17 mouse cellular contexts compared by ENCODE assay signal in genomic region chr17:89646000-89646399, GRCm38 (mm10).
A peak's percentile ranks its signal among the peaks of the same experiment; 100 is the strongest.
DNase-seq lines count a peak whose midpoint lies in the region; ATAC-seq and TF ChIP-seq lines count a peak whose summit lies in the region.
"Had no signal": no experiment of that assay in that cellular context is flagged by ENCODE, and none has a peak within 500 bp of the region (broad histone marks: within the 10 kb centered on the region; RNA-seq: fewer than 3 reads in every experiment).

No protein-coding gene starts in this region.

- TF ChIP-seq CTCF in kidney, adult 2 months (conservative IDR thresholded peaks at IDR 0.05; ENCODE audit: insufficient read depth, insufficient read length, low read depth, low read length) = no peak
- no peak for TF ChIP-seq CTCF in intestine, postnatal 0 days (IDR thresholded peaks at IDR 0.05; ENCODE audit: low read depth)

- no peak for TF ChIP-seq POLR2A in kidney, adult 2 months (IDR thresholded peaks at IDR 0.05; ENCODE audit: low read depth, low read length)

- H3K27me3 ChIP-seq in kidney, adult 2 months (replicated peaks; ENCODE audit: control insufficient read depth, insufficient read depth, low read length) = no peaks in the 10 kb centered on the region
- H3K27me3 ChIP-seq in kidney, embryonic 15.5 days = no peaks in the 10 kb centered on the region
- no peaks in the 10 kb centered on the region for H3K27me3 ChIP-seq in intestine, postnatal 0 days (replicated peaks; ENCODE audit: control insufficient read depth, insufficient read depth, low read length)
- H3K27me3 ChIP-seq: embryonic facial prominence, embryonic 12.5 days; forebrain, embryonic 15.5 days; heart, embryonic 12.5 days had no signal

- no peaks in the 10 kb centered on the region for H3K36me3 ChIP-seq in kidney, adult 2 months (ENCODE audit: control insufficient read depth, insufficient read depth, low read length)
- no peaks in the 10 kb centered on the region for H3K36me3 ChIP-seq in kidney, embryonic 15.5 days
- H3K36me3 ChIP-seq in intestine, postnatal 0 days (ENCODE audit: control insufficient read depth, insufficient read depth) = no peaks in the 10 kb centered on the region
- H3K36me3 ChIP-seq: embryonic facial prominence, embryonic 12.5 days; forebrain, embryonic 15.5 days; heart, embryonic 12.5 days; hindbrain, embryonic 10.5 days had no signal

- H3K9me3 ChIP-seq in kidney, embryonic 15.5 days (replicated peaks) = no peaks in the 10 kb centered on the region
- H3K9me3 ChIP-seq in intestine, postnatal 0 days (ENCODE audit: control insufficient read depth) = no peaks in the 10 kb centered on the region
- H3K9me3 ChIP-seq: embryonic facial prominence, embryonic 12.5 days; forebrain, embryonic 15.5 days; heart, embryonic 12.5 days; hindbrain, embryonic 10.5 days had no signal

- peak overlapping the region; percentile 16; the same call in 1 of the 2 replicates for H3K27ac ChIP-seq in kidney, adult 2 months (ENCODE audit: insufficient read depth, low read depth, low read length)
- H3K27ac ChIP-seq in kidney, embryonic 15.5 days = no peak overlapping the region
- H3K27ac ChIP-seq in intestine, postnatal 0 days (ENCODE audit: low read depth, low read length) = no peak overlapping the region
- H3K27ac ChIP-seq: embryonic facial prominence, embryonic 12.5 days; forebrain, embryonic 15.5 days; heart, adult 2 months; hindbrain, embryonic 10.5 days; hindbrain, embryonic 14.5 days had no signal

- no peaks in the 10 kb centered on the region; the same call in 1 of the 2 replicates for H3K4me1 ChIP-seq in kidney, adult 2 months (ENCODE audit: control insufficient read depth, insufficient read depth, low read length)
- H3K4me1 ChIP-seq in kidney, embryonic 15.5 days = no peaks in the 10 kb centered on the region
- H3K4me1 ChIP-seq in intestine, postnatal 0 days (replicated peaks; ENCODE audit: control insufficient read depth, insufficient read depth, low read length) = no peaks in the 10 kb centered on the region
- H3K4me1 ChIP-seq: embryonic facial prominence, embryonic 12.5 days; forebrain, embryonic 15.5 days; heart, embryonic 12.5 days; hindbrain, embryonic 10.5 days had no signal

- H3K4me3 ChIP-seq in kidney, adult 2 months (ENCODE audit: insufficient read depth, low read depth, low read length) = no peak overlapping the region
- no peak overlapping the region for H3K4me3 ChIP-seq in kidney, embryonic 15.5 days (replicated peaks)
- H3K4me3 ChIP-seq in intestine, postnatal 0 days (ENCODE audit: low read depth, low read length) = no peak overlapping the region
- H3K4me3 ChIP-seq: embryonic facial prominence, embryonic 12.5 days; forebrain, embryonic 15.5 days; heart, adult 2 months; heart, embryonic 12.5 days; hindbrain, embryonic 10.5 days had no signal

- DNase-seq in kidney, adult 2 months = peak; percentile 88
- peak; percentile 6 for DNase-seq in kidney, postnatal 10 days
- no peak for DNase-seq in cerebellum, postnatal 10 days
- no peak for DNase-seq in adrenal gland, postnatal 10 days
- DNase-seq: adrenal gland, adult 8-10 months; cerebellum, adult 11 months; cerebellum, adult 8-10 months; cerebellum, postnatal 25 days; gastrocnemius, postnatal 10 days; heart, adult 2 months had no signal

- H3K9ac ChIP-seq in kidney, embryonic 15.5 days = no peak overlapping the region
- H3K9ac ChIP-seq in intestine, postnatal 0 days (ENCODE audit: low read depth, low read length) = no peak overlapping the region
- H3K9ac ChIP-seq: embryonic facial prominence, embryonic 12.5 days; forebrain, embryonic 15.5 days; heart, embryonic 12.5 days; hindbrain, embryonic 14.5 days had no signal

- 25% methylated on average over 1 of the region's 1 CpGs for WGBS in kidney, adult 2 months
- 71% methylated on average over 1 of the region's 1 CpGs for WGBS in kidney, embryonic 15.5 days
- 64% methylated on average over 1 of the region's 1 CpGs for WGBS in intestine, postnatal 0 days

- no peak for ATAC-seq in kidney, embryonic 15.5 days (replicated peaks; ENCODE audit: low FRiP score)
- peak; percentile 69 for ATAC-seq in intestine, postnatal 0 days
- ATAC-seq: forebrain, embryonic 15.5 days had no signal

- H3K4me2 ChIP-seq in kidney, embryonic 15.5 days = no peak overlapping the region
- H3K4me2 ChIP-seq in intestine, postnatal 0 days (replicated peaks; ENCODE audit: low read depth) = no peak overlapping the region
- H3K4me2 ChIP-seq: embryonic facial prominence, embryonic 12.5 days; forebrain, embryonic 15.5 days; heart, embryonic 12.5 days; hindbrain, embryonic 14.5 days had no signal

Comparison
In these comparisons a context has a peak if more than half of its experiments do, and no peak if none do; other contexts are left out.
1. DNase-seq: peak in kidney, adult 2 months (single experiment) and kidney, postnatal 10 days (single experiment); none in cerebellum, postnatal 10 days (0 of 2) and adrenal gland, postnatal 10 days (single experiment).